Mouse (Mus musculus) cerebellum, postnatal 4 days (tissue): Measurements from ENCODE around the gene Wdr31.
"Not testable (repeated sequence)": the region's sequence is repeated elsewhere in the genome, so short reads cannot be mapped to it uniquely, and the experiment has no call there.

ENCODE experiments used
- DNase-seq, 2 experiments: peaks; one replicate each; pipeline ENCODE4 v3.0.0; 2022; ENCODE audit warnings: low spot score in 2 of 2, mixed read lengths in 1 of 2

Gene Wdr31

DNA sequence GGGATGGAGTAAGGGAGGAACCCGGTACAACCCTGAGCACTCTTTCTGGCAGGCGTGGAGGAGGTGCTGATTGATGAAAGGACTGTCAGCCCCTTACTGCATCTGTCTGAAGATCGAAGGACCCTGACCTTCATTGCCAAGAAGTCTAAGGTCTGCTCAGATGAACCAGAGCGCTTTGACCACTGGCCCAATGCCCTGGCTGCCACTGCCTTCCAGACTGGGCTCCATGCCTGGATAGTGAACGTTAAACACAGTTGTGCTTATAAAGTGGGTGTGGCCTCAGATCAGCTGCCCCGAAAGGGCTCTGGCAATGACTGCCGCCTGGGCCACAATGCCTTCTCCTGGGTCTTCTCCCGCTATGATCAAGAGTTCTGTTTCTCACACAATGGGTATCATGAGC is 25.2 kb upstream of the Wdr31 start:
- DNase-seq, result no peak

DNA sequence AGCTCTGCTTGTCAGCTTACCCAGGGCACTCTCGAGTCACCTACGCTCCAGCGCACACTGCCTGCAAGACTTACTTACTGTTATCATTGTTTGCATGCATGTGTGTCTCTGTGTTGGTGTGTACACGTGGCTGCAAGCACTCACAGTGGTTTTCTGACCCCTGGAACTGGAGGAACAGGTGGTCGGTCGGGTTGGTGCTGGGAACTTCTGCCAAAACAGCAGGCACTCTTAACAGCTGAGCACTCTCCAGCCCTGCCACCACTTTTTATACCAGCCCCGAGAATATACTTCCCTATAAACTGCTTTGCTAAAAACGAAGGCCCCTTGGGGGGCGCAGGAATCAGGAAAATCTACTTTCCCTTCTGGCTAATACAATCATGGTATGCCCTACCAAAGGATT is 23.5 kb upstream of the Wdr31 start:
- DNase-seq, result no peak

DNA sequence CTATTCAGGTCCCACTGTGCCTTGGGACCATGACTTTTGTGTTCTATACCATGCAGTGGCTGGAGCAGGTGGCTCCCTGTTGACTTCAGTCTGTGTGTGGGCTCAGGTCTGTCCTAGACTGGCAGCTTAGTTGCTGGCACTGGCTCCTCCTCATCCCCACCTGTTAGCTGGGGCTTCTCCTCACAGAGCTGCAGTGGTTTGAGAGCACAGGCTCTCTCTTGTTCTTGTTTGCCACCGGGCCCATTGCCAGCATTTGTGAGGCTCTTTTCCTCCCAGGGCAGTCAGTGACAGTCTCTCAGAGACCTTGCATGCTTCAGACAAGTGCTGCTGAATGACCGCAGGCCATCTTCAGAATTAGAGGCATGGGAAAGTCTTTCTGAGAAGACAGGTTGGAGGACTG is 22.0 kb upstream of the Wdr31 start:
- no peak for DNase-seq

DNA sequence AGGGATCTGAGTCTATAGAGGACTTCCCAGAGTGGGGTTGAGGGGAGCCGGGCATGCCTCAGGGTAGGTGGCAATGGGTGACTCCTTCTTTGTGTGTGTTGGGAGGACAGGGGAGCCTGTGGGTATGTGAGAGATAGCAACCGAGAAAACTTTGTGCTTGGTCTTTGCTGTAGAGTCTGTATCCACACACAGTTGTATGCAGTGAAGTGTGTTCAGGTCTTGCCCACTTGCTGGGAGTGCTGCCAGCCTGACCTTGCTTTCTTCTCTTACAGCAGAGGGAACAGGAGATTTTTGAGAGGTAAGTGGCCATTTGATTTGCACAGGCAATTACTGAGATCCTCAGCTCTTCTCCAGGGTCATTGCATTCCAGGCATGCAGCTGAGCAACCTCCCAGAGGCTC is 17.2 kb upstream of the Wdr31 start:
- DNase-seq, result no peak

DNA sequence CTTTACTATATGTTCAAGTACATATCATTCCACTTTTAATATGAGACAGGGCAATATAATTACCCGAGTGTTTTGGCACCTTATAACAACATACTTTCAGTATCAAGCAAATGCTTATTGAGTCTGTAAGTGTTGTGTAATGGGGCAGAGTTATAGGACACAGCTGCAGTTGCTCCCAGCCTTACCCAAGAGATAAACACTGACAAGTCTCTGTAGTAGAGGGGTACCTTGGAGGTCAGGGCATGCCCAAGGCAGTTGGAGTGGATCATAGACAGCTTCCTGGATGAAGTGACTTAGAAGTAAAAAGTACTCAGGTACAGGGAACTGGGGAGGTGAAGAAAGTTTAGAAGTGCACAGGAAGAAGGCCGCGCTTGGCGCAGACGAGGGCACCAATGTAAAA is 16.5 kb upstream of the Wdr31 start:
- no peak for DNase-seq

DNA sequence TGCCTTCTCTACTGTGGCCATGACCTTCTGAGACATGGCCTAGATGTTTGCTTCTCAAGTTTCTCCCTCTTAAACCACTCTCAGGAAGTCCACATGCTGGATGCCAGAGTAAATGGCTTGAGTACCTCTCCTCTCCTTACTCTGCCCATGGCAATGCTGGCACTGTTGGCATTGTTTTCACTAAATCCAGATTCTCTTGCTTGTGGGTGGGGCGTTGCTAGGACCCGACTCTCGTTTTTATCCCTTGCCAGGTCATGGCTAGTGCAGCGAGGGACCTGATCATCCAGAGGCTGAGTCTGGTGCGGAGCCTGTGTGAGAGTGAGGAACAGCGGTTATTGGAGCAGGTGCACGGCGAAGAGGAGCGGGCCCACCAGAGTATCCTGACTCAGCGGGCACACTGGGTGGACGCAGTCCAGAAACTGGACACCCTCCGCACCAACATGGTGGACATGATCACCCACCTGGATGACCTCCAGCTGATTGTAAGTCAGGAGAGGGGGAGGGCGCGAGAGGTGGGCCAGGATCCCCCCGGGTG is 15.5 kb upstream of the Wdr31 start:
- no peak for DNase-seq

DNA sequence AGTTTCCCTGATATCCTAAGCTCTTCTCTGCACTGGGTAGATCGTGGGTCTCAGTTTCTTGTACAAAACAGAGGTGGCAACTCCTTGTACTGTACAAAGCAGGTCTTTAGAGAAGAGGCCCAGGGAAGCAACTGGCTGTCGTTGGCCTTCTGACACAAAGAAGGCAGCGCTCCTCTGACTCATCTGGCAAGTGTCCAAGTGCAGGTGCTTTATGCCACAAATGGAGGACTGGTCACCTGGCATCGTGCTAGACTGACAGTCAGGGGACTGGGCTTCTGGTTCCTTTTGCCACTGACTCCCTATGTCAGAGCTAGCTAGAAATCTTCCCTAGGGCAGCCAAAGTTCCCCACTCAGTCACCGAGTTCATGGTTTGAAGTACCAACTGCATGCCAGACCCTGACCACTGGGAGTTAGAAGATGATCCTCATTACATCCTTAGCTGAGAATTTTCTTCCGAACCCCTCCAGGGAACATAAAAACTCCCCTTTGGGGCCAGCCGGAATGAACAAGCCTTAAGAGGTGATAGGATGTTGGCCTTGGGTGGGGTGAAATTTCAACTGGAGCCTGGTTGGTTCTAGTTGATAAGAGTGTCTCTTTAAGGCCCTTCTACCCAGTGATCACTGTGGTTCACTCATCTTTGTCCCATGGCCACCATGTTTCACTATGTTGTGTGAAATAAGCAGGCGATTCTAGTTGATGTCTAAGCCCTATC is 14.9 kb upstream of the Wdr31 start:
- no peak for DNase-seq

DNA sequence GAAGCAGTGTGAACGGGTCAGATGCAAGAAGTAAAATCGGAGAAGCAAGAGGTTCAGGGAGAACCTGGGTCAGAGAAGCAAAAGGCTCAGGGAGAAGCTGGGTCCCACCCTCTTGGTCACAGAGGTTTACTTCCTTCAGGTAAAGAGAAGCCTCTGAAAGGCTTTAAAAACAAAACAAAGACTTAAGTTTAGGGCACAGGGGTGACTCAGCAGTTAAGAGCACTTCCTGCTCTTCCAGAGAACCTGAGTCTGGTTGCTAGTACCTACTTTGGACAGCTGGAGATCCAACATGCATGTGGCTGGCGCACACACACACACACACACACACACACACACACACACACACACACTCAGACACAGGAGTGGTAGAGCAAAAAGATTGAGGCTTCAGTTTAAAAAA is 14.2 kb upstream of the Wdr31 start:
- DNase-seq, result no peak

DNA sequence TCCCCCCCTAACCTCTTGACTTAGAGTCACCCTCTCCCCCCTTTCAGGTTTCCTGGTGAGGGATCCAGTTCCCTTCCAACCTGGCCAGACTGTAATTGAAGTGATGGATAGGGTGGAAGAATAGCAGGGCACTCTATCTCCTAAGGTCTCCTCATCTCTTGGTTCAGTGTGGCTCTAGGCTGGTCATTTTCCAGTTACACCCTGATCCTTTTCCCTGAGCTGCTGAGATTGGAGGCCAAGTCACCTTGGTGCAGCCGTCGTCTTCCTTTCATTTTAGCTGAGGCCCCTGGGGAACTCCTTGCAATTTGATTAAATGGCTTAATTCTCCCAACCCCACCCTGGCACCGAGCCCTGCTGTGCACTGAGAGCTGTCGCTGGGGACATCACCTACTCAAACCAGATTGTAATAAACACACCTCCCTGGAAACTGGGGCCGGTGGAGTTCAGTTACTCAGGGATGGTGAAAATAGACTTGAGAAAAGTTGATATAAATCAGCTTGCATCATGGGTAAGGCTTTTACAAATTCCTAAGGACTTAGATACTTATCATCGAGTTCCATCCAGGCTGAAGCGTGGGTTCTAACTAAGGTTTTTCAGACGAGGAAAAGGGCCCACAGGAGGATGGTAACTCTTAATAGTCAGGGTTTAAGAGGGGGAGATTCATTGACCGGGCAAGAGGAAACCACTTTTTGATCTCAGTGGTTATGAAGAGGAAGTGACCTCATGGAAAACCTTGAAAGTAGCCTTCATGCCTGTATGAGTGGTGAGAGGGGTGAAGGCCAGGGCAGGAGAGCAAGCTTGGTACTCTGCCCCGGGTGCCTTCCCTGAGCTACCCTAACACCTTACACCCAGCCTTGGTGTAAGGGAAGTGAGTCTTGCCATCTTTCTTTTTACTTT is 10.3 kb upstream of the Wdr31 start:
- no peak for DNase-seq

DNA sequence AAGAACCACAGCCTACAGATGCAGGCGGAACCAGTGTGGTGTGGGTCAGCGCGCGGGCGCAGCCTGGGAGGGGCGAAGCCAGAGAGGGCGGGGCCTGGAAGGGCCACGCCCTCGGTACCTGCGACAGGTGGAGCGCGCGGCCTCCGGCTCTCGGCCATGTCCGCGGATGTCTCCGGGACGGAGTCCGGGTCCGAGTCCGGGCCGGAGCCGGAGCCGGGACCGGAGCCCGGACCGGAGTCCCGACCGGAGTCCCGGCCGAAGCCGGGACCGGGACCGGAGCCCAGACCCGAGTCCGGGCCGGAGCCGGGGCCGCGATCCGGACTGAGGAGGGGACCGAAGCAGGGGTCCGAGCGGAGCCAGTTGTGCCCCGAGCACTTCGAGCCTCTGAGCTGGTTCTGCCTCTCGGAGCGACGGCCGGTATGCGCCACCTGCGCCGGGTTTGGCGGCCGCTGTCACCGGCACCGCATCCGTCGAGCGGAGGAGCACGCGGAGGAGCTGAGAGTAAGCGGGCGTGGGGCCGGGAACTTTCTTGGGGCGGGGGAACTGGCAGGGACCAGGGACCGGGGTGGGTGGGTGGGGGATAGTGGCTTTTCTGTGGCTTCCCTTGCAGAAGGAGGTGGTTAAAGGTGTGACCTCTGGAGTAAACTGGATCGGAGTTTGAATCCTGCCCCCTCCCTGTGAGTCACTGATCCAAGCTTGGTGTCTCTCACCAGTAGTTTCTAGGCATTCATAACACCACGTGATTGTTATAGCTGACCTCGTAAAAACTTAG is 9.4 kb upstream of the Wdr31 start, which contains the start of gene Bspry:
TSS of gene Bspry (plus strand) at position 117 of the 772 bp plus-strand sequence.
- DNase-seq, result no peak

DNA sequence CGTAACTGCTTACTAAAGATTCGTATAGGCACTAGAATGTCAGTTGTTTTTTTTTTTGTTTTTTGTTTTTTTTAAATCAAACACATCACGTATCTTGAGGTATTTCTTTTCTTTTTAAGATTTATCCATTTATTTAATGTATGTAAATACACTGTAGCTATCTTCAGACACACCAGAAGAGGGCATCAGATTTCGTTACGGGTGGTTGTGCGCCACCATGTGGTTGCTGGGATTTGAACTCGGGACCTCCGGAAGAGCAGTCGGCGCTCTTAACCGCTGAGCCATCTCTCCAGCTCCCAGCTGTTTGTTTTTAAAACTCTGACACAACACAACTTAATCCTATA is 8.9 kb upstream of the Wdr31 start:
- not testable (repeated sequence) for DNase-seq

DNA sequence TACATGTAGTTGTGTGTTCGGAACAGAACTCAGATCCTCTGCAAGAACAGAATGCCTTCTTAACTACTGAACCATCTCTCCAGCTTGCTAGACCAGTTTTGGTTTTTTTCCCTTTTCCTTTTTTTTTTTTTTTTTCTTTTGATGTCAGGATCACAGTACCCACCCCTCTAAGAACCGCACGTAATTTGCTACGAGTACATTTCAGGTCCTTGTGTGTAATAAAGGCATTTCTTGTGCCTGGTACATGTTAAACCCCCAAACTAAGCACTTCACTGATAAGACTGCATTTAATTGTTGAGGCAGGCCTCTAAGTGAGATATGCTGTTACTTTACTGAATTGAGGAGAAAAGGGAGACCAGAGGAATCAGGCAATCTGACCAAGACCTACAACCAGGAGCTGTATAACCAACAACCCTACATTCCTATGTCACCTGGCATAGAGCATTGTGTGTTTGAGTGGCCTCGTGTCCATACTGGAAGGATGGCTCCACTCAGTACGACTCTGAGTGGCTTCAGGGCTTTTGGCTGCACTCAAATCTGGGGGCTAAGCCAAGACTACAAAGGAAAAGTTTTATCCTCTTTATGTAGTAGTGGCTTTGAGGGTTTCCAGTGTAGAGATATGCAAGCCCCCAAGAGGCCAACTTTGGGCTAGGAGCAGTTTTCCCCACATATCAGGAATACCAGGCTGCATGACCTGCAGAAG is 7.0 kb upstream of the Wdr31 start:
- no peak for DNase-seq

DNA sequence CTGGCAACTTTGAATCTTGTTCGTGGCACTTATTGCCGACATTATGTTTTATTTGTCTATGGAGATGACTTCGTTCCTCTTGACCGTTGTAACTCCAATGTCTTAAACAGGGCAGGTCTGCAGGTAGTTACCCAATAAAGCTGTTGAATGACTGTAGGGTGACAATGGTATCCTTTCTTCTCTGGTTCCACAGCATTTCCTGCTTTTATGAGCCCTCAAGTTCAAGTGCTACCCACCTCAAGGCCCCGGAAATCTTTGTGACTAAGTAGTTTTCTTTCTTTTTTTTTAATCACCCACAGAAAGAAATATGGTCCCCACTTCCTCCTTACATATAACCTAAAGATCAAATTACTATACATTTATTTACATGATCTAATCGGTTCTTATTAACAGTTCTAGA is 5.1 kb upstream of the Wdr31 start:
- no peak for DNase-seq

DNA sequence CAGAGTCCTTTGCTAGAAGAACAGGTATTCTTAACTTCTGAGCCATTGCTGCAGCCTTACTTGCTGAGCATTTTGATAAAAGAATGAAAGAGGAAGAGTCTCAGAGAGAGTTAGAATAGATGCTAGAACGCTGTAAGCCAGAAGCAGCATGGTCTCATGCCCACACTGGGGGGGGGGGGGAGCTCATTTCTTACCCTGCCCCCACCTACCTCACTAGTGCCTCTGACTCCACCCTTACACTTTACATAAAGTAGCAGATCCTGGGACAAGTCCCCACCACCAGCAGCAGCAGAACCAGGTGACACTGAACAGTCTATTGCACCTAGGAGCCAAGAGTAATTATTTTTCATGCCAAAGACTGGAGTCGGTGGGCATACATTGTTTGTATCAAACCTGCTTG is 4.4 kb upstream of the Wdr31 start:
- DNase-seq, result no peak

DNA sequence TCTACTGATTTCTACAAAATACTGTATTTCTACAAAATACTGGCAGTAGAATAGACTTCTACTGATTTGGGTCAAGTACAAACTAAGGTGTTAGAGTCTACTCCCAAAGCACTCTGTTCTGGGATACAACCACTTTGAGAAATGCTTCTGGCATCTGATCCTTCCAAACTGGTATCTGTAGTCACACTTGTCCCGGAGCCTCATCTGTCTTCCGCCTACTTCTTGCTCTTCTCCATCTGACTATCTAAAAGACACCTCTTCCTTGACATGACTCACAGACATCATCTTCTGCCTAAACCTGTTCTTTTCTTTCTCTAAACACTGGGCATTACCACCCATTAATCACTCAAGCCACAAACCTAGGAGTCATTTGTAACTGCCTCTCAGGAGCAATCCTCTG is 1.4 kb upstream of the Wdr31 start:
- DNase-seq, result no peak

DNA sequence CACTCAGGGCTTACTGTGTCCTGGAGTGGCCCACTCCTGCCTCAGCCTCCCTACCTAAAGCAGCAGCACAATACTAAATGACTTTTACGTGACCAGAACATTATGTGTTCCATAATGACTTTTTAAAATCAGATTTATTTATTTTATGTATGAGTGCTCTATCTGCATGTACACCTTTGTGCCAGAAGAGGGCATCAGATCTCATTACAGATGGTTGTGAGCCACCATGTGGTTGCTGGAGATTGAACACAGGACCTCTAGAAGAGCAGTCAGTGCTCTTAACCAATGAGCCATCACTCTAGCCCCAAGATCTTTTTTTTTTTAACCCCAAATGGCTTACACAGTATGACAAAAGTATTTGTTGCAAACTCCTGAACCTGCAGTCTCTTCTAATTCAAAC is 2.5 kb downstream of the Wdr31 start:
- no peak for DNase-seq

DNA sequence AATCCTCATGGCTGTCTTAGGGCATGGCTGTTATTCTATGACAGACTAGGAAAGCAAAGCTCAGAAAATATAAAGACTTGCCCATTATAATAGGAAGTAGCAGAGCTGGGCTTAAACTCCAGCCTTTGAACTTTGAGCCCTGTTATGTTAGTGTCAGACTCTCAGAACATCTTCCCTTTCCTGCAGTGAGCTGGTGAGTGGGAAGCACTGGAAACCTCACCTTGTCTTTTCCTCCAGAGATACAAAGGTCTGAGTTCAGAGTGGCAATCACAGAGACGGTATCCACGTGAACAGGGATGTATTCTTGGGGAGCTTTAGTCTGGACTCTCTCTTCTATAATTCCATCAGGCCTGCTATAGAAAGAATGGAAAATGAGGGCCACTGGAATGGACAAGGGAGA is 7.6 kb downstream of the Wdr31 start:
- DNase-seq, result no peak

DNA sequence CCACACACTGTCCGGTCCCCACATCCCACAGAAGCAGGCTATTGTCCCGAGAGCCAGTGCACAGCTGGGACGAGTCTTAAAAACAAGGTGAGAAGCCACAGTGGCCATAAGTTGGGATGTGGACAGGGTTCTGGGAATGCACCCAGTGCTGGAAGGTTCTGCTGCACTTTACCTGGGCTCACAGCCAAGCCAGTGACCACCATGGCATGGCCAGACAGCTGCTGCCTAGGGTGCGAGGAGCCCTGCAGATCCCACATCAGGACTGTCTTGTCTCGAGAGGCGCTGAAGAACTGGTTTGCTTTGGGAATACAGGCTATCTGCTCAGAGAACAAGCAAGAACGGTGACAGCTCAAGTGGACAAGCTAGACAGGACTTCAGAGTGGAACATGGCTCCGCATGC is 10.3 kb downstream of the Wdr31 start:
- no peak for DNase-seq

DNA sequence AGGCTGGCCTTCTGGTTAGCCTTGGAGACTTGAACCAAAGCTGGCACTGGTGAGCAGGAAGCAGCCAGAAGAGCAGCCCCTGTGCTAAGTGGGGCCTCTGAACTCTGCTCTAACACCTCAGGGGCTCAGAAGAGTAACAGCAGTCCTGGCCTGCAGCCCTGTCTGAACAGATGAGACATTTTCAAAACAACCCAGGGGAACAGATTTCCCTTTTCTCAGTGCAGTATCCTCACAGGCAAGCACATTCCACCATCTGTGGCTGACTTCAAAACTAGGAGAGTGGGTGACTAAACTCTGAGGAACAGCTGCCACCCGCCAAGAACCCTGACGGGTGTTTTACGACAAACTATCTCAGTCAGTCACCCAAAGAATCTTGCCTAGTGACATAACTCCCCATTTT is 11.6 kb downstream of the Wdr31 start:
- DNase-seq, result no peak

DNA sequence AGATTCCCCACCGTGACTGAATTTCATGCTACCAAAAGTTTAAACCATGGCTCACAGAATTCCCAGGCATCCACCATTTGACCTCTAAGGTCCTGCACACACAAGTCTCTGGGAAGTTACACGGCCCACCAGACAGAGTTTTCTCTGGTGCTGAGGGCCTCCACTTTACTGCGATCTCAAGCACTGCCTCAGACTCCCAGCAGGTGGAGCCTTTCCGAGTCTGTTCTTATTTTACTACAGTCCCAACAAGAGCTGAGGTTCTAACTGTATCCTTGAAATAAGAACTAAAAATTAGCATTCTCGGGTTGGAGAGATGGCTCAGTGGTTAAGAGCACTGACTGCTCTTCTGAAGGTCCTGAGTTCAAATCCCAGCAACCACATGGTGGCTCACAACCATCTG is 15.7 kb downstream of the Wdr31 start:
- peak in 1 of 2 experiments; percentile 40 for DNase-seq

DNA sequence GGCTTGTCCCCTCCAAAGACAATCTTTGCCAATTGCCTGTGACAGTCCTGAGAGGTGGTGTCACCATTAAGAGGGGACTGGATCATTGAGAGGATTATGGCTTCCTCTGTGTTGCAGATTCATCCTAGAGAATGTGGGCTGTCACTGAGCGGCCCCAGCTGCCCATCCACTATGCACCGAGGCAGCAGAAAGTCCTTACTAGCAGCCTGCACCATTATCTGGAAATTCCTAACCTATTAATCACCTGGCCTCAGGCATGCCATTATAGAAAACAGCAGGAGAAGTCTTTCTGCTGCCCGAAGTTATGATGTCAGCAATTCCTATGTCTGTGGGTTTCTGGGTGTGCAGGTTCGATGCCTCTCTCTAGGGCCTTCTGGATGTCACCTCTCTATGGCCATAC is 29.7 kb downstream of the Wdr31 start:
- no peak for DNase-seq

DNA sequence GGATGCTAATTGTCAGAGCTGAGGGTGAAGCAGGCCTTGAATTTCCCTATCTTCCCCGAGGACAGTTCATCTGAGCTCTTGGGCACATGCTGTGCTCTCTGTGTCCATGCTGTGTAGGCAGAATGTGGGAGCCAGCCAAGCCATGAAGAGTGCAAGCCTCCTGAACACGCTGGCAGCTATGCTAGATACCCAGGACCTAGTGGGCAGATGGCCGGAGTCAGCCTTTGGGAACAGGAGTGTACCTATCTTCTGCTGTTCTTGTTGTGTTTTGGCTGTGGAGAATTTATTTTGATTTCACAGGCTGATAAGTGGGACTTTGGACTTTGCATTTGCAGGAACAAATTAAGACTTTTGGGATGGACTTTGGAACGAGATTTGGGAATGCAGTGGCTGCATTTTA is 30.2 kb downstream of the Wdr31 start:
- no peak for DNase-seq
